Comparison of ENCODE assay signal across 23 mouse cellular contexts in the genomic region with DNA sequence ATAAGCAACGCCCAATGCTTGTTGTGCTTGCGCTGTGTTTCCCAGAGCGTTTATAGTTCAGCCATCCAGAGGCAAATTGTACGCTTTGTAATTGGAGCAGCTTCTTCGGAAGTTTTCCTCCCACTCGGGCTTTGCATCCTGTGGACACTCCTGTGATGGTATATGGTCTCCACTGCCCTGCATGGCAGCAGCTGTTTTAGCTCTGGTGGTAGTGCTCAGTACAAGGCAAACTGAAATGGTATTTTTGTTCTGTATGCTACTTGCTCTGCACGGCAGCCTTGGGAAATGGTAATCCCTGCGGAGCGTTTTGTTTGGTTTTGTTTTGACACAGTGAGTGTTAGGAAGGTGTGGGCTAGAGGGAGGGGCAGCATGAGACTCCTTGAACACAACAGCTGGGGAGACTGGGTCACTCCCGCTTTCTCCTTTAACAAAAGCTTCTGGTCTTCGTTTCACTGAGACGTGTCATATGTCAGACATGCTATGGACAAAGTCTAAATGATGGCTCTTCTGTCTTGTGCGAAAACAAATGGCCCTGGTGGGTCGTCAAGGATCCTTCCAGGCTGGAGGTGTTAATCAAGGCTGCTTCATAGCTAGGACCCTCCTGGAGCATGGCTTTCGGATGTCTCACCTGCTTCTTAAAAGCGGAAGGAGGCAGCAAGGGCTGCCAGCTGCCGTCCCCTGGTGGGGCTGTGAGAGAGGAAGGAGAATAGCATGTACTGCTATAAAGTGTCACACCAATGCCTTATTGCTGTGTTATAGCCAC. TPM values are rescaled to one million over a fixed set of nuclear protein-coding genes. Genes with fewer than 3 reads are reported as not detected.
A peak's percentile ranks its signal among the peaks of the same experiment; 100 is the strongest.
DNase-seq lines count a peak whose midpoint lies in the region; ATAC-seq and TF ChIP-seq lines count a peak whose summit lies in the region.
"Had no signal": no experiment of that assay in that cellular context is flagged by ENCODE, and none has a peak within 500 bp of the region (broad histone marks: within the 10 kb centered on the region; RNA-seq: fewer than 3 reads in every experiment).

No protein-coding gene starts in this region.

- 0 out of 2 replicates have a peak, but pooled peaks cover 3% of the 10 kb centered on the region for H3K36me3 ChIP-seq in heart, embryonic 10.5 days
- H3K36me3 ChIP-seq in ES-E14 (ENCODE audit: control insufficient read depth, insufficient read depth, low read length, poor library complexity, severe bottlenecking) = no peaks in the 10 kb centered on the region
- no peaks in the 10 kb centered on the region; the same call in 1 of the 2 replicates for H3K36me3 ChIP-seq in stomach, embryonic 14.5 days (ENCODE audit: control insufficient read depth, insufficient read depth, low read length)
- H3K36me3 ChIP-seq: G1E; liver, embryonic 15.5 days had no signal

- ATAC-seq in stomach, embryonic 14.5 days (ENCODE audit: insufficient number of reproducible peaks, insufficient read depth, low FRiP score, low read depth) = no peak
- ATAC-seq: forebrain, postnatal 0 days had no signal

- H3K27me3 ChIP-seq in heart, embryonic 10.5 days (ENCODE audit: insufficient read depth, poor library complexity, severe bottlenecking) = no peaks in the 10 kb centered on the region
- no peaks in the 10 kb centered on the region for H3K27me3 ChIP-seq in stomach, embryonic 14.5 days (ENCODE audit: control insufficient read depth, insufficient read depth, low read length)
- H3K27me3 ChIP-seq: embryonic facial prominence, embryonic 12.5 days; hindbrain, embryonic 12.5 days; limb, embryonic 13.5 days; liver, embryonic 15.5 days had no signal

- 0 out of 2 replicates have a peak overlapping the region, but pooled peaks have one; percentile 15 for H3K4me2 ChIP-seq in stomach, embryonic 14.5 days (replicated peaks; ENCODE audit: low read depth, low read length)
- H3K4me2 ChIP-seq: embryonic facial prominence, embryonic 12.5 days; hindbrain, embryonic 12.5 days; limb, embryonic 13.5 days; liver, embryonic 15.5 days had no signal

- no peak overlapping the region for H3K4me3 ChIP-seq in heart, embryonic 10.5 days
- H3K4me3 ChIP-seq in ES-E14 (ENCODE audit: insufficient read depth in 1 of 2, low read depth in 1 of 2, low read length in 2 of 2, poor library complexity in 1 of 2, severe bottlenecking in 1 of 2) = no peak overlapping the region; a peak in 1 of 4 replicates
- no peak overlapping the region for H3K4me3 ChIP-seq in stomach, embryonic 14.5 days (ENCODE audit: low read depth, low read length)
- H3K4me3 ChIP-seq: embryonic facial prominence, embryonic 12.5 days; hindbrain, embryonic 12.5 days; limb, embryonic 13.5 days; liver, embryonic 15.5 days; midbrain, embryonic 10.5 days had no signal

- in situ Hi-C loops in ES-E14 (cut with MboI; ENCODE audit: low sequenced_read_pairs in 2 of 2, unreplicated experiment in 2 of 2) = no loop called here

- no peak overlapping the region for H3K27ac ChIP-seq in heart, embryonic 10.5 days
- no peak overlapping the region for H3K27ac ChIP-seq in ES-E14 (ENCODE audit: insufficient read depth, low read depth, low read length, poor library complexity, severe bottlenecking)
- H3K27ac ChIP-seq in stomach, embryonic 14.5 days (ENCODE audit: low read length) = no peak overlapping the region
- H3K27ac ChIP-seq: embryonic facial prominence, embryonic 12.5 days; hindbrain, embryonic 12.5 days; limb, embryonic 13.5 days; liver, embryonic 15.5 days; midbrain, embryonic 10.5 days had no signal

- H3K9ac ChIP-seq in ES-E14 (ENCODE audit: insufficient read depth, low read depth, low read length, poor library complexity, severe bottlenecking) = no peak overlapping the region
- H3K9ac ChIP-seq in stomach, embryonic 14.5 days (replicated peaks; ENCODE audit: low read depth, low read length) = no peak overlapping the region
- H3K9ac ChIP-seq: embryonic facial prominence, embryonic 12.5 days; forebrain, postnatal 0 days; hindbrain, embryonic 12.5 days; limb, embryonic 13.5 days; liver, embryonic 15.5 days had no signal

- peak; percentile 85 for DNase-seq in heart, adult 11 months
- DNase-seq in heart, embryonic 10.5 days (ENCODE audit: low spot score) = no peak
- peak; percentile 14 to 29 for DNase-seq in kidney, postnatal 4 days
- DNase-seq in kidney, postnatal 14 days = no peak
- DNase-seq in ES-E14 (ENCODE audit: low read depth, low spot score) = peak; percentile 28
- no peak for DNase-seq in thymus, postnatal 0 days (ENCODE audit: low spot score)
- no peak for DNase-seq in ovary, postnatal 36 days (ENCODE audit: low spot score)
- DNase-seq: adrenal gland, postnatal 10 days; B cell, adult 2 months; cerebellum, adult 18-20 months; forebrain, postnatal 0 days; gastrocnemius, postnatal 14 days; kidney, adult 9 months; lung, postnatal 36 days; right cerebral cortex, postnatal 4 days; thymus, adult 18-20 months had no signal

- 74% methylated on average over 17 of the region's 17 CpGs for WGBS in heart, embryonic 10.5 days
- WGBS in stomach, embryonic 14.5 days = 43% methylated on average over 17 of the region's 17 CpGs

- H3K9me3 ChIP-seq in heart, embryonic 10.5 days = no peaks in the 10 kb centered on the region
- no peaks in the 10 kb centered on the region for H3K9me3 ChIP-seq in ES-E14 (ENCODE audit: control insufficient read depth, insufficient read depth, low read depth, low read length)
- no peaks in the 10 kb centered on the region for H3K9me3 ChIP-seq in stomach, embryonic 14.5 days (ENCODE audit: control insufficient read depth, low read depth, low read length)
- H3K9me3 ChIP-seq: embryonic facial prominence, embryonic 12.5 days; G1E; hindbrain, embryonic 12.5 days; limb, embryonic 13.5 days; liver, embryonic 15.5 days; midbrain, embryonic 10.5 days had no signal

- H3K4me1 ChIP-seq in heart, embryonic 10.5 days = no peaks in the 10 kb centered on the region
- peaks cover 0 to 3% of the 10 kb centered on the region in 2 experiments; a peak in 3 of 4 replicates for H3K4me1 ChIP-seq in ES-E14 (ENCODE audit: control insufficient read depth in 2 of 2, insufficient read depth in 2 of 2, low read length in 2 of 2, poor library complexity in 1 of 2)
- peaks cover 3% of the 10 kb centered on the region; the same call in 1 of the 2 replicates for H3K4me1 ChIP-seq in stomach, embryonic 14.5 days (ENCODE audit: control insufficient read depth, insufficient read depth, low read length)
- H3K4me1 ChIP-seq: embryonic facial prominence, embryonic 12.5 days; hindbrain, embryonic 12.5 days; limb, embryonic 13.5 days had no signal

TF ChIP-seq in ES-E14, 5 proteins besides CTCF, POLR2A, EP300 and RAD21:
- no peak for TF ChIP-seq ZC3H11A (IDR thresholded peaks at IDR 0.05; ENCODE audit: borderline replicate concordance, low read depth, low read length)

RNA-seq across cellular contexts. Expression of a gene that starts 12.7 kb away (rescaled TPM):
- polyA plus RNA-seq in heart, embryonic 10.5 days (2016; fragmentation: Nextera tagmentation; extraction: Ambion mirVana) = 3.1 and 4.1 TPM in 2 replicates
- total RNA-seq in ES-E14 (2012; rRNA removed) = 6.2 and 10.0 TPM in 2 replicates
- 6.0 and 7.2 TPM in 2 replicates for polyA plus RNA-seq in stomach, embryonic 14.5 days (2014; fragmentation: Nextera tagmentation; extraction: Ambion mirVana)
- 0.68 and 0.72 TPM in 2 replicates for polyA plus RNA-seq in thymus, postnatal 0 days (2015; fragmentation: Nextera tagmentation; extraction: Ambion mirVana)

RNA-seq across cellular contexts. Expression of a gene that starts 12.8 kb away (rescaled TPM):
- polyA plus RNA-seq in heart, embryonic 10.5 days (2016; fragmentation: Nextera tagmentation; extraction: Ambion mirVana) = 22.2 and 27.2 TPM in 2 replicates
- 24.2 and 25.1 TPM in 2 replicates for total RNA-seq in ES-E14 (2012; rRNA removed)
- polyA plus RNA-seq in stomach, embryonic 14.5 days (2014; fragmentation: Nextera tagmentation; extraction: Ambion mirVana) = 22.9 and 26.6 TPM in 2 replicates
- 7.3 and 7.9 TPM in 2 replicates for polyA plus RNA-seq in thymus, postnatal 0 days (2015; fragmentation: Nextera tagmentation; extraction: Ambion mirVana)

RNA-seq across cellular contexts. Expression of a gene that starts 56.0 kb away (rescaled TPM):
- 60.6 and 64.6 TPM in 2 replicates for polyA plus RNA-seq in heart, embryonic 10.5 days (2016; fragmentation: Nextera tagmentation; extraction: Ambion mirVana)
- total RNA-seq in ES-E14 (2012; rRNA removed) = 40.8 and 59.0 TPM in 2 replicates
- 65.4 and 66.2 TPM in 2 replicates for polyA plus RNA-seq in stomach, embryonic 14.5 days (2014; fragmentation: Nextera tagmentation; extraction: Ambion mirVana)
- polyA plus RNA-seq in thymus, postnatal 0 days (2015; fragmentation: Nextera tagmentation; extraction: Ambion mirVana) = 56.6 and 57.3 TPM in 2 replicates

RNA-seq across cellular contexts. Expression of a gene that starts 56.3 kb away (rescaled TPM):
- 14.9 and 16.5 TPM in 2 replicates for polyA plus RNA-seq in heart, embryonic 10.5 days (2016; fragmentation: Nextera tagmentation; extraction: Ambion mirVana)
- total RNA-seq in ES-E14 (2012; rRNA removed) = 16.3 and 18.9 TPM in 2 replicates
- polyA plus RNA-seq in stomach, embryonic 14.5 days (2014; fragmentation: Nextera tagmentation; extraction: Ambion mirVana) = 18.9 and 19.3 TPM in 2 replicates
- 15.0 and 15.6 TPM in 2 replicates for polyA plus RNA-seq in thymus, postnatal 0 days (2015; fragmentation: Nextera tagmentation; extraction: Ambion mirVana)

Comparison
In these comparisons a context has a peak if more than half of its experiments do, and no peak if none do; other contexts are left out.
1. DNase-seq: peak in heart, adult 11 months (single experiment), kidney, postnatal 4 days (2 of 2) and ES-E14 (single experiment); none in heart, embryonic 10.5 days (single experiment), kidney, postnatal 14 days (single experiment), thymus, postnatal 0 days (single experiment) and ovary, postnatal 36 days (single experiment).